In the genomic region with DNA sequence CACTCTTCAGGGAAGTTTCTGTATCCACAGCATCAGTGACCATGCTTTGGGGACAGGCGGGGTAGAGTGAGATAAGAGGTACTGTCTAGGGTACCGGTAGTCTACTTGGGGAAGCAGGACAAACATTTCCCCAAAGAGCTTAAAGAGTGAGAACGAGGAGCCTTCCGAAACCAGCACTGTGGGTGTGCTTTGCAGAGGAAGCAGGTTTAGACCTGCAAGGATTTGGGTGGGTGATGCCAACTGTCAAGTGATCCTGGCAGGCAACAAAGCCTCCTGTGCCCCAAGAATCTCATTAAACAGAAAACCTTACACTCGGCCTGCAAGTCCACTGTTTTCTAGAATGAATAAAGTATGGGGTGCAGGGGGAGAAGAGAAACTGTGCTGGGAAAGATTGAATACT, we compare ENCODE assay signal across 20 mouse cellular contexts. TPM values are rescaled to one million over a fixed set of nuclear protein-coding genes. Genes with fewer than 3 reads are reported as not detected.
DNase-seq lines count a peak whose midpoint lies in the region; ATAC-seq and TF ChIP-seq lines count a peak whose summit lies in the region.
"Had no signal": no experiment of that assay in that cellular context is flagged by ENCODE, and none has a peak within 500 bp of the region (broad histone marks: within the 10 kb centered on the region; RNA-seq: fewer than 3 reads in every experiment).

No protein-coding gene starts in this region.

- no peak for TF ChIP-seq POLR2A in brain, embryonic 14.5 days (IDR thresholded peaks at IDR 0.05; ENCODE audit: borderline replicate concordance, extremely low read depth, insufficient read depth, insufficient read length, poor library complexity, severe bottlenecking)
- no peak for TF ChIP-seq POLR2A in small intestine, adult 2 months (IDR thresholded peaks at IDR 0.05; ENCODE audit: low read depth, low read length)

- TF ChIP-seq CTCF in brain, embryonic 14.5 days (IDR thresholded peaks at IDR 0.05; ENCODE audit: borderline replicate concordance, extremely low read depth, insufficient read depth, insufficient read length) = no peak
- no peak for TF ChIP-seq CTCF in small intestine, adult 2 months (IDR thresholded peaks at IDR 0.05; ENCODE audit: extremely low read depth, insufficient read length, insufficient replicate concordance, low read depth, low read length)

- ATAC-seq in frontal cortex, adult (ENCODE audit: low TSS enrichment) = peak; percentile 86
- ATAC-seq: forebrain, embryonic 16.5 days; midbrain, embryonic 15.5 days had no signal

- no peak for DNase-seq in frontal cortex, postnatal 25 days (ENCODE audit: low spot score in 2 of 2)
- DNase-seq in layer of hippocampus, postnatal 10 days (ENCODE audit: low spot score in 2 of 2) = peak; percentile 6 to 13
- DNase-seq in layer of hippocampus, postnatal 36 days = no peak
- DNase-seq in brain, embryonic 14.5 days (ENCODE audit: low read depth) = peak; percentile 3
- no peak for DNase-seq in Muller cell, postnatal 12 days (ENCODE audit: inconsistent ontology term)
- DNase-seq in B cell, adult 2 months = no peak
- DNase-seq: cerebellum, adult 8-10 months; liver, embryonic 13.5 days; thymus, adult 2 months had no signal

- H3K36me3 ChIP-seq in small intestine, adult 2 months (ENCODE audit: control insufficient read depth, insufficient read depth, low read length) = no peaks in the 10 kb centered on the region
- H3K36me3 ChIP-seq: hindbrain, embryonic 10.5 days; liver, embryonic 13.5 days; lung, embryonic 15.5 days; midbrain, embryonic 15.5 days had no signal

- WGBS in small intestine, adult 2 months = 73% methylated on average over 5 of the region's 5 CpGs

- peak overlapping the region; percentile 43; the same call in 1 of the 2 replicates for H3K27ac ChIP-seq in small intestine, adult 2 months (ENCODE audit: insufficient read depth, low read depth, low read length)
- H3K27ac ChIP-seq: hindbrain, embryonic 10.5 days; liver, embryonic 13.5 days; lung, embryonic 15.5 days; midbrain, embryonic 15.5 days had no signal

- H3K4me1 ChIP-seq in small intestine, adult 2 months (ENCODE audit: control insufficient read depth, insufficient read depth, insufficient read length, low read length) = 0 out of 2 replicates have a peak, but pooled peaks cover 3% of the 10 kb centered on the region
- H3K4me1 ChIP-seq: lung, embryonic 15.5 days; midbrain, embryonic 15.5 days had no signal

- H3K27me3 ChIP-seq in small intestine, adult 2 months (ENCODE audit: control insufficient read depth, insufficient read depth, low read length) = no peaks in the 10 kb centered on the region
- H3K27me3 ChIP-seq: CH12.LX; liver, embryonic 13.5 days; lung, embryonic 15.5 days; midbrain, embryonic 15.5 days had no signal

- H3K4me3 ChIP-seq in small intestine, adult 2 months (ENCODE audit: low read depth, low read length) = no peak overlapping the region
- H3K4me3 ChIP-seq: hindbrain, embryonic 10.5 days; liver, embryonic 13.5 days; lung, embryonic 15.5 days; midbrain, embryonic 15.5 days had no signal

RNA-seq across cellular contexts. Expression of gene Rab7b, which starts 1.4 kb away (rescaled TPM):
- total RNA-seq in layer of hippocampus, postnatal 10 days (2021) = 1 to 10 TPM; 1.7 to 2.8 TPM
- total RNA-seq in layer of hippocampus, postnatal 36 days (2021) = 1 to 10 TPM; 2.5 to 2.7 TPM
- polyA plus RNA-seq in brain, embryonic 14.5 days (2012; rRNA removed) = 0.76 and 0.96 TPM in 2 replicates
- 0.96 and 1.5 TPM in 2 replicates for polyA plus RNA-seq in small intestine, adult 2 months (2012; rRNA removed)
- total RNA-seq: CH12.LX had no signal

RNA-seq across cellular contexts. Expression of gene Ctse, which starts 51.8 kb away (rescaled TPM):
- under 1 TPM in 1 of 2 experiments, not detected in 1; 0.39 TPM for total RNA-seq in layer of hippocampus, postnatal 10 days (2021)
- total RNA-seq in layer of hippocampus, postnatal 36 days (2021) = not detected
- 0.07 TPM in 1 of 2 replicates, not detected in the other for polyA plus RNA-seq in brain, embryonic 14.5 days (2012; rRNA removed)
- 4.2 and 184 TPM in 2 replicates for polyA plus RNA-seq in small intestine, adult 2 months (2012; rRNA removed)
- polyA plus RNA-seq: forebrain, embryonic 16.5 days; hindbrain, embryonic 10.5 days had no signal

RNA-seq across cellular contexts. Expression of gene Slc26a9, which starts 53.9 kb away (rescaled TPM):
- under 1 TPM; 0.34 to 0.47 TPM for total RNA-seq in layer of hippocampus, postnatal 10 days (2021)
- under 1 TPM; 0.12 to 0.15 TPM for total RNA-seq in layer of hippocampus, postnatal 36 days (2021)
- 0.10 and 0.14 TPM in 2 replicates for polyA plus RNA-seq in brain, embryonic 14.5 days (2012; rRNA removed)
- polyA plus RNA-seq in small intestine, adult 2 months (2012; rRNA removed) = 1.8 TPM in 1 of 2 replicates, not detected in the other
- total RNA-seq: CH12.LX; gastrocnemius, adult 18-20 months; granulocyte monocyte progenitor cell, adult 5-6 weeks; MEL had no signal
- polyA plus RNA-seq: limb, embryonic 11.5 days; liver, embryonic 13.5 days had no signal

Comparison
In these comparisons a context has a peak if more than half of its experiments do, and no peak if none do; other contexts are left out.
1. DNase-seq: peak in layer of hippocampus, postnatal 10 days (2 of 2) and brain, embryonic 14.5 days (single experiment); none in frontal cortex, postnatal 25 days (0 of 2), layer of hippocampus, postnatal 36 days (0 of 2), Muller cell, postnatal 12 days (single experiment) and B cell, adult 2 months (0 of 2).